Mouse (Mus musculus) liver, embryonic 12.5 days (tissue): ENCODE measurements at regions not wholly inside any gene's neighbourhood (a gene's known extent, or its start where the extent isn't known, plus 50 kb on each side); places are given as distances from the start of the nearest gene placed in this dataset.
A peak's percentile ranks its signal among the peaks of the same experiment; 100 is the strongest.

Experiments
- ATAC-seq: fragments of 200-750 bp; cut with Nextera tagmentation; 2 replicates; pipeline ENCODE4 v1.8.0; 2017; ENCODE audit warnings: moderate number of reproducible peaks, mild to moderate bottlenecking, moderate library complexity
- H3K27ac ChIP-seq: fragments of 300-500 bp; sonication (generic); 2 replicates; pipeline ENCODE4 v1.5.1; 2016; ENCODE audit warnings: mild to moderate bottlenecking
- H3K27me3 ChIP-seq: fragments of 300-500 bp; sonication (generic); replicated peaks from 2 replicates; pipeline ENCODE4 v1.6.1; 2016; ENCODE audit warnings: mild to moderate bottlenecking, moderate library complexity
- H3K36me3 ChIP-seq: fragments of 300-500 bp; sonication (generic); 2 replicates; pipeline ENCODE4 v1.6.1; 2016; ENCODE audit warnings: mild to moderate bottlenecking, moderate library complexity
- H3K4me1 ChIP-seq: fragments of 300-500 bp; sonication (generic); 2 replicates; pipeline ENCODE4 v1.6.1; 2016
- H3K4me2 ChIP-seq: fragments of 300-500 bp; sonication (generic); 2 replicates; pipeline ENCODE4 v1.6.1; 2016; ENCODE audit warnings: mild to moderate bottlenecking, moderate library complexity
- H3K4me3 ChIP-seq: fragments of 300-500 bp; sonication (generic); 2 replicates; pipeline ENCODE4 v1.5.1; 2016; ENCODE audit warnings: mild to moderate bottlenecking, moderate library complexity
- H3K9ac ChIP-seq: fragments of 300-500 bp; sonication (generic); 2 replicates; pipeline ENCODE4 v1.6.1; 2016; ENCODE audit warnings: mild to moderate bottlenecking, moderate library complexity
- H3K9me3 ChIP-seq: fragments of 300-500 bp; sonication (generic); replicated peaks from 2 replicates; pipeline ENCODE4 v1.6.1; 2016; ENCODE audit warnings: mild to moderate bottlenecking, moderate library complexity
- WGBS: fragments of 180-500 bp; shearing (Covaris S2); methylation state at CpG from one replicate; pipeline ENCODE4 v1.1.7; 2016; ENCODE audit not compliant: insufficient replicate concordance; 5-methylcytosine and 5-hydroxymethylcytosine counted together

- no peak for ATAC-seq
- Histone ChIP-seq H3K36me3 (no peaks in the 10 kb centered on the region), H3K9ac (no peak overlapping the region), H3K27me3 (peaks cover 9% of the 10 kb centered on the region; the same call in 1 of the 2 replicates), H3K4me2 (no peak overlapping the region), H3K4me1 (peaks cover 7% of the 10 kb centered on the region; the same call in 1 of the 2 replicates), H3K9me3 (no peaks in the 10 kb centered on the region), H3K4me3 (no peak overlapping the region), H3K27ac (no peak overlapping the region)
- 62% methylated on average over 4 of the region's 4 CpGs for WGBS
Observed at GRCm38 (mm10) chr1:92776353-92776752, 55.1 kb upstream of the Gpc1 start.

GRCm38 (mm10) chr1:92775908-92776307 is 55.5 kb upstream of the Gpc1 start:
- WGBS, result 60% methylated on average over 3 of the region's 3 CpGs
- ATAC-seq, result no peak
- Histone ChIP-seq H3K4me1 (peaks cover 7% of the 10 kb centered on the region; the same call in 1 of the 2 replicates), H3K9ac (no peak overlapping the region), H3K4me3 (no peak overlapping the region), H3K4me2 (no peak overlapping the region), H3K9me3 (no peaks in the 10 kb centered on the region), H3K36me3 (no peaks in the 10 kb centered on the region), H3K27ac (no peak overlapping the region), H3K27me3 (peaks cover 9% of the 10 kb centered on the region; the same call in 1 of the 2 replicates)

DNA sequence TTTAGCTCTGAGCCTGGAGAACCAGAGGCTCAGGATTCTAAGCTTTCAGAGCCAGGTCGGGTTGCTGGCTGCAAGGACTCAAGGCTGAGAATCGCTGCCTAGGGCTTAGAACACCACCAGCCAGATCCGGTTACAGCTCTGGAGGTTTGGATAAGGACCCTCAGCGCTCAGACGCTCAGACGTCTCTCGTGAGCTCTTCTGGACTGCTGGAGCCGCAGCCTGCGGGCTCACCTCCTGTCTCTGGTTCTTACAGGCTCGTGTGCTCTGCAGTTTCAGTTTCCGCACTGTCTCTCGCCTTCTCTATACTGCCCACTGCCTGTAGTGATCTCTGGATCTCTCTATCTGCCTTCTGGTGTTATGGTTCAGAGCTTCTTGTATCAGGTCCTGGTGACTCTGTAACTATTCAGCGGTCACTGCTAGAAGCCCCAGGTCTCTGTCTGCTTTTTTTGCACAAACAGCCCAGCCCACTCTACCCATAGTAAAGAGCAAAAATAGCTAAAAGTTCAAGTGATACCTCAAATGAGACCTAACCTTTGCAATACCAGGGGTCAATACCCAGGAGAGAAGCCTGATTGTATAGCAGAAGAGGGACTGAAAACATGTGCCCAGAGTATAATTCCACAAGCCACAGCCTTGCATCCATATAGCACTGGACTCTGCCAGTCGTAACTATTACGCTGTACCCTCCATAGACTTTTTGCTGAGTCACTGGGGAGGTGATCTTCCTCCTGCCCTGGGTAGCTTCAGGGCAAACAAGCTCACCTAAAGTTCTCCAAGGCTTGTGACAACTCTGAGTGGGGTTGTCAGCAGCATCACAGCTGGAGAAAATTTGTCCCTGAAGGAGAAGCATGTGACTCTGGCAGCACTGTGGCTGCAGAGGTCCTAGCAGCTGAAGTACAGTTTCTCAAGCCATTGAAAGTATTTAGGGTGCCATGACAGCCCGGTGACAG is 56.4 kb upstream of the Gpc1 start:
- no peak for ATAC-seq
- 16% methylated on average over 16 of the region's 16 CpGs for WGBS
- H3K9me3 ChIP-seq, result no peaks in the 10 kb centered on the region
- peak overlapping the region; percentile 50 for H3K4me2 ChIP-seq
- H3K27ac ChIP-seq, result no peak overlapping the region
- no peaks in the 10 kb centered on the region for H3K36me3 ChIP-seq
- peaks cover 9% of the 10 kb centered on the region for H3K27me3 ChIP-seq
- H3K4me3 ChIP-seq, result peak overlapping the region; percentile 16
- H3K9ac ChIP-seq, result peak overlapping the region; percentile 5; the same call in 1 of the 2 replicates
- peaks cover 7% of the 10 kb centered on the region; the same call in 1 of the 2 replicates for H3K4me1 ChIP-seq

- H3K36me3 ChIP-seq, result no peaks in the 10 kb centered on the region
- peaks cover 9% of the 10 kb centered on the region for H3K27me3 ChIP-seq
- no peak overlapping the region for H3K4me2 ChIP-seq
- H3K4me3 ChIP-seq, result no peak overlapping the region
- H3K4me1 ChIP-seq, result peaks cover 7% of the 10 kb centered on the region; the same call in 1 of the 2 replicates
- ATAC-seq, result no peak
- 48% methylated on average over 3 of the region's 3 CpGs for WGBS
- no peak overlapping the region for H3K9ac ChIP-seq
- no peaks in the 10 kb centered on the region for H3K9me3 ChIP-seq
- no peak overlapping the region for H3K27ac ChIP-seq
Observed at GRCm38 (mm10) chr1:92774006-92774405, 57.4 kb upstream of the Gpc1 start.

DNA sequence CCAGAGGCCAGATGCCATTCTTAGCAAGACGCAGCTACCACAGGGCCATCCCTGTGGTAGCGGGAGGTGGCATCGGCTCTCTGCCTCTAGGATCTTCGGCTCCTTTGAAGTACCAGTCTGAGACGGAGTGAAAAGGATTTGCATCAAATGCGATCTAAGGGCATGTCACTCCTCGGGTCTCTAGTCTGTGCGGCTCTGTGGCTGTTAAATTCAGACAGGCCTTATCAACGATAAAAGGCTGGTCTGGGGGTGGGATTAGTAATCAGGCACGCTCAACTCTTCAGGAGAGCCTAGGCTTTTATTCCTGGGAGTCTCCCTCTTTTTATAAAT is 58.7 kb upstream of the Gpc1 start:
- peaks cover 14% of the 10 kb centered on the region for H3K27me3 ChIP-seq
- WGBS, result 61% methylated on average over 10 of the region's 10 CpGs
- peaks cover 7% of the 10 kb centered on the region; the same call in 1 of the 2 replicates for H3K4me1 ChIP-seq
- no peak for ATAC-seq
- no peaks in the 10 kb centered on the region for H3K36me3 ChIP-seq
- no peak overlapping the region for H3K4me2 ChIP-seq
- no peaks in the 10 kb centered on the region for H3K9me3 ChIP-seq
- H3K4me3 ChIP-seq, result no peak overlapping the region
- no peak overlapping the region for H3K27ac ChIP-seq
- H3K9ac ChIP-seq, result no peak overlapping the region

GRCm38 (mm10) chr1:92772101-92772783 is 59.2 kb upstream of the Gpc1 start:
- 53% methylated on average over 9 of the region's 9 CpGs for WGBS
- Histone ChIP-seq H3K36me3 (no peaks in the 10 kb centered on the region), H3K27me3 (peaks cover 12% of the 10 kb centered on the region), H3K9me3 (no peaks in the 10 kb centered on the region), H3K27ac (no peak overlapping the region), H3K4me2 (no peak overlapping the region), H3K4me1 (peaks cover 7% of the 10 kb centered on the region; the same call in 1 of the 2 replicates), H3K9ac (no peak overlapping the region), H3K4me3 (no peak overlapping the region)
- ATAC-seq, result no peak

- H3K36me3 ChIP-seq, result no peaks in the 10 kb centered on the region
- no peak for ATAC-seq
- 62% methylated on average over 7 of the region's 7 CpGs for WGBS
Observed at GRCm38 (mm10) chr1:92769696-92770095, 61.7 kb upstream of the Gpc1 start.

DNA sequence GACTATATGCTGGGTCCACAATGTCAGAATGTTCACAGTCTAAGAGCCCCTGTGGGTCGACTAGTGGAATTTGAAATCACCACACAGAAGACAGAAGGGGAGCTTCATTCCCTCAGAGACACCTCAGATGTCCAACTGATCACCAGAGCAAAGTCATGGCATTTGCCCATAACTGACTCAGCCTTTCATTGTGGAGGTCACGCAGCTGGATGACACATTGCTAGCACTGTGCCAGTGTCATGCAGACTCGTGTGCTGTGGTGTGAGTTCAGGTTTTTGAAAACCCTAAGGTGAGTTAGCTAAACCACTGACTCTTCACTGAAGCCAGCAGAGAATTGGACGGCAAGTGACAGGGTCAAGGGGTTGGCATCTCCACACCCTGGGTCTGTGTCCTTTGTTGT is 62.3 kb upstream of the Gpc1 start:
- no peaks in the 10 kb centered on the region for H3K4me1 ChIP-seq
- 54% methylated on average over 4 of the region's 4 CpGs for WGBS
- H3K4me2 ChIP-seq, result no peak overlapping the region
- no peak overlapping the region for H3K9ac ChIP-seq
- H3K36me3 ChIP-seq, result no peaks in the 10 kb centered on the region
- no peak for ATAC-seq
- H3K9me3 ChIP-seq, result no peaks in the 10 kb centered on the region
- H3K4me3 ChIP-seq, result no peak overlapping the region
- peaks cover 5% of the 10 kb centered on the region; the same call in 1 of the 2 replicates for H3K27me3 ChIP-seq
- no peak overlapping the region for H3K27ac ChIP-seq

More at GRCm38 (mm10) chr1:92769696-92770095, 61.7 kb upstream of the Gpc1 start:
- Histone ChIP-seq H3K27me3 (peaks cover 8% of the 10 kb centered on the region; the same call in 1 of the 2 replicates), H3K4me3 (no peak overlapping the region), H3K9me3 (no peaks in the 10 kb centered on the region), H3K4me1 (no peaks in the 10 kb centered on the region; the same call in 1 of the 2 replicates), H3K4me2 (no peak overlapping the region), H3K27ac (no peak overlapping the region), H3K9ac (no peak overlapping the region)

DNA sequence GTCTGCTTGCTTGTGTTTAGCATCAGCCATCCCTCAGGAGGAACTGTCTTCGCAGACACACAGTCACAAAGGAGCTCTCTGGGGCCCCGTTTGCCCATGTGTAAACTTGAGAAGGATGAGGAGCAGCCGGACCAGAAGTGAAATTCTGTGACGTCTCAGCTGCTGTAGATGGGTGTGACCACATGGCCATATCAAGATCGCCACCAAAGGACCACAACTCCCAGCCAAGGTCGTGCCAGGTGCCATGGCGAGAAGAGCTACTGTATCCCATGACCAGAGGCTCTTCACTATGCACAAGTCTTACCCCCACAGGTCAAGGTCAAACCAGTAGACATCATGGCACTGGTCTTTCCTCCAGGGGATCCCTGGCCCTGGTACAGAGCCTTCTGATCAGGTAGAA is 64.9 kb upstream of the Gpc1 start:
- WGBS, result 61% methylated on average over 7 of the region's 7 CpGs
- H3K27me3 ChIP-seq, result peaks cover 4% of the 10 kb centered on the region; the same call in 1 of the 2 replicates

DNA sequence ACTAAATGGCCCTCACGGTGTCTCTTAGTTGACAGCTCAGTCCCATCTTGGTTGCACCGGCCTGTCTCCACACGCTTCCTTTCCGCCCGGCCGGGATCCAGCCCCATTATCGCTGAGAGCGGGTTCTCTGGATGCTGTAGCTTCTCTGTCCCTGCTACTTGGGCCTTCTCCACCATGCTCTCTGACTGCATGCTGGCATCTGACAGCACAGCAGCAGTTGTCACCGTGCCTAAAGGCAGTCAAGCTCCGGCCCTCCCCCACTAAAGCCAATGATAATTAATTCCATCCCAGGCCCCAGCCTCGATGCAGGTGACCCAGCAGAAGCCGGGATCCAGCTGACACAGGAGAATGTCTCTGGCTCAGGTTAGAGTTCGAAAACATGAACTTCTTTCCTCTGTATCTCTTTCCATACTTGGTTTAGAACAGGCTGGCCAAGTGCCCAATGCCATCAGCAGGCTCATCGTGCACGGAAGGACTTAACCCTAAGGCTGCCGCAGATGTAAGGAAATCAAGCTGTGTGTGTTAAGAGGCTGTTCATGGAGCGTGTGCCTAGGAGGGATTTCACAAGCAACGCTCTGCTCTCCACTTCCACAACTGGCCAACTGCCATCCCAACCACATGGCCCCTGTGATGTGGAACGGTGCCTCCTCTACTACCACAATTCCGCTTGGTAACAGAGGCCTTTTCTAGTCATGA is 76.5 kb upstream of the Gpc1 start:
- Histone ChIP-seq H3K4me3 (no peak overlapping the region), H3K36me3 (no peaks in the 10 kb centered on the region), H3K9ac (no peak overlapping the region), H3K9me3 (no peaks in the 10 kb centered on the region), H3K4me2 (no peak overlapping the region), H3K27ac (no peak overlapping the region), H3K27me3 (no peaks in the 10 kb centered on the region), H3K4me1 (no peaks in the 10 kb centered on the region)
- ATAC-seq, result no peak
- WGBS, result 65% methylated on average over 20 of the region's 20 CpGs

More for the DNA sequence above, 64.9 kb upstream of the Gpc1 start:
- no peak for ATAC-seq
- Histone ChIP-seq H3K9me3 (no peaks in the 10 kb centered on the region), H3K36me3 (no peaks in the 10 kb centered on the region), H3K9ac (no peak overlapping the region), H3K4me2 (no peak overlapping the region), H3K4me1 (no peaks in the 10 kb centered on the region), H3K27ac (no peak overlapping the region), H3K4me3 (no peak overlapping the region)

- ATAC-seq, result no peak
- Histone ChIP-seq H3K27ac (no peak overlapping the region), H3K4me3 (no peak overlapping the region), H3K9ac (no peak overlapping the region), H3K36me3 (no peaks in the 10 kb centered on the region), H3K4me2 (no peak overlapping the region), H3K9me3 (no peaks in the 10 kb centered on the region), H3K27me3 (no peaks in the 10 kb centered on the region), H3K4me1 (no peaks in the 10 kb centered on the region)
- 43% methylated on average over 4 of the region's 4 CpGs for WGBS
Observed at GRCm38 (mm10) chr1:92751700-92752136, 79.7 kb upstream of the Gpc1 start.
